14 mouse cellular contexts compared by ENCODE assay signal in the genomic region with DNA sequence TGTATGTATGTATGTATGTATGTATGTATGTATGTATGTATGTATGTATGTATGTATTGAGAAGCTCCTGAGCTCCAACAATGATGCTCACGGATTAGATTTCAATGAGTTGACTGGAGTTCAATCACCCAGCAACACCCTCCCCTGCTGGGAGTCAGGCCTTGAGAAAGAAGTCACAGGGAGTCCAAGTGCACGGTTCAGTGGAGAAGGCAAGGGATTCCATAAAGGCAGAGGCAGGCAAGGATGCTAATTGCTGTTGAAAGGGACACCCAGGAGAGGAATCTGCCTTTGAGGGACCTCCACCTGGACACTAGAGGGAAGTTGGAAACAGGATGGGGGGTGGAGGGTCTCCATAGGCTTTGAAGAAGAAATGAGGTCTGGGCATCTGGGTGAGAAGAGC.
DNase-seq lines count a peak whose midpoint lies in the region; ATAC-seq and TF ChIP-seq lines count a peak whose summit lies in the region.
"Had no signal": no experiment of that assay in that cellular context is flagged by ENCODE, and none has a peak within 500 bp of the region (broad histone marks: within the 10 kb centered on the region; RNA-seq: fewer than 3 reads in every experiment).

No protein-coding gene starts in this region.

- H3K9me3 ChIP-seq in midbrain, embryonic 11.5 days (ENCODE audit: control insufficient read depth, low read length): no peaks in the 10 kb centered on the region
- H3K9me3 ChIP-seq in midbrain, embryonic 14.5 days (ENCODE audit: control insufficient read depth, low read length): no peaks in the 10 kb centered on the region
- no peaks in the 10 kb centered on the region for H3K9me3 ChIP-seq in forebrain, embryonic 13.5 days (replicated peaks)
- H3K9me3 ChIP-seq: lung, embryonic 15.5 days had no signal

- 0 out of 2 replicates have a peak, but pooled peaks cover 3% of the 10 kb centered on the region for H3K27me3 ChIP-seq in midbrain, embryonic 11.5 days (ENCODE audit: control insufficient read depth, insufficient read depth, low read length)
- H3K27me3 ChIP-seq in midbrain, embryonic 14.5 days (ENCODE audit: control insufficient read depth, insufficient read depth, low read length): no peaks in the 10 kb centered on the region
- H3K27me3 ChIP-seq in forebrain, embryonic 13.5 days: no peaks in the 10 kb centered on the region
- no peaks in the 10 kb centered on the region for H3K27me3 ChIP-seq in heart, adult 2 months (ENCODE audit: control insufficient read depth, insufficient read depth, low read length)
- H3K27me3 ChIP-seq: lung, embryonic 15.5 days had no signal

- no peaks in the 10 kb centered on the region for H3K79me2 ChIP-seq in heart, adult 2 months (replicated peaks; ENCODE audit: control insufficient read depth, insufficient read depth, low read length)

- TF ChIP-seq CTCF in lung, adult 2 months (IDR thresholded peaks at IDR 0.05; ENCODE audit: insufficient read depth, low read length): no peak
- no peak for TF ChIP-seq CTCF in heart, adult 2 months (IDR thresholded peaks at IDR 0.05)

- WGBS in midbrain, embryonic 11.5 days: 12% methylated on average over 2 of the region's 2 CpGs
- 12% methylated on average over 2 of the region's 2 CpGs for WGBS in midbrain, embryonic 14.5 days
- WGBS in forebrain, embryonic 13.5 days: 9% methylated on average over 2 of the region's 2 CpGs
- 70% methylated on average over 2 of the region's 2 CpGs for WGBS in lung, adult 2 months
- 78% methylated on average over 2 of the region's 2 CpGs for WGBS in heart, adult 2 months

- peak; percentile 85 for DNase-seq in midbrain, embryonic 11.5 days (ENCODE audit: low spot score, missing footprints)
- no peak for DNase-seq in midbrain, embryonic 14.5 days
- peak; percentile 83 for DNase-seq in kidney, adult 9 months
- peak; percentile 29 for DNase-seq in retina, embryonic 14.5 days (ENCODE audit: low spot score)
- no peak for DNase-seq in lung, adult 2 months
- DNase-seq in heart, adult 2 months: no peak
- DNase-seq: cerebellum, adult 11-12 months; layer of hippocampus, adult 9-11 months; right cerebral cortex, postnatal 25 days; thymus, adult 2 months had no signal

- no peak for ATAC-seq in midbrain, embryonic 11.5 days (ENCODE audit: low FRiP score)
- no peak for ATAC-seq in midbrain, embryonic 14.5 days (ENCODE audit: low FRiP score, low TSS enrichment)
- ATAC-seq in forebrain, embryonic 13.5 days: no peak
- ATAC-seq: inflammation-experienced regulatory T-cells, adult 6 months had no signal

- TF ChIP-seq EP300 in heart, adult 2 months (IDR thresholded peaks at IDR 0.05; ENCODE audit: insufficient read depth, low read depth, low read length): no peak

- intact Hi-C loops in heart, adult 2 months (cut with DNase I): no loop called here

- H3K36me3 ChIP-seq in midbrain, embryonic 11.5 days (ENCODE audit: control insufficient read depth, insufficient read depth, low read length): no peaks in the 10 kb centered on the region
- H3K36me3 ChIP-seq in midbrain, embryonic 14.5 days (ENCODE audit: control insufficient read depth, insufficient read depth, low read length): no peaks in the 10 kb centered on the region
- H3K36me3 ChIP-seq in forebrain, embryonic 13.5 days (ENCODE audit: poor library complexity, severe bottlenecking): no peaks in the 10 kb centered on the region
- no peaks in the 10 kb centered on the region for H3K36me3 ChIP-seq in heart, adult 2 months (ENCODE audit: control insufficient read depth, insufficient read depth, low read length)
- H3K36me3 ChIP-seq: lung, embryonic 15.5 days had no signal

- H3K4me1 ChIP-seq in midbrain, embryonic 11.5 days (ENCODE audit: control insufficient read depth, insufficient read depth, low read length): peaks cover 17% of the 10 kb centered on the region
- H3K4me1 ChIP-seq in midbrain, embryonic 14.5 days (ENCODE audit: control insufficient read depth, insufficient read depth, low read length): peaks cover 4% of the 10 kb centered on the region; the same call in 1 of the 2 replicates
- peaks cover 24% of the 10 kb centered on the region for H3K4me1 ChIP-seq in forebrain, embryonic 13.5 days
- no peaks in the 10 kb centered on the region for H3K4me1 ChIP-seq in lung, adult 2 months (ENCODE audit: control insufficient read depth, insufficient read depth, low read length)
- H3K4me1 ChIP-seq in heart, adult 2 months (ENCODE audit: control insufficient read depth, insufficient read depth, low read length): no peaks in the 10 kb centered on the region
- H3K4me1 ChIP-seq: lung, embryonic 15.5 days had no signal

- no peak overlapping the region for H3K4me3 ChIP-seq in midbrain, embryonic 11.5 days (ENCODE audit: low read depth, low read length)
- H3K4me3 ChIP-seq in midbrain, embryonic 14.5 days (replicated peaks; ENCODE audit: low read depth, low read length): no peak overlapping the region
- no peak overlapping the region for H3K4me3 ChIP-seq in forebrain, embryonic 13.5 days
- H3K4me3 ChIP-seq in lung, adult 2 months (replicated peaks; ENCODE audit: extremely low read depth, low read depth, low read length): no peak overlapping the region
- H3K4me3 ChIP-seq in heart, adult 2 months: no peak overlapping the region
- H3K4me3 ChIP-seq: erythroblast, embryonic 14.5 days; lung, embryonic 15.5 days had no signal

- no peak overlapping the region for H3K27ac ChIP-seq in midbrain, embryonic 11.5 days (ENCODE audit: low read depth, low read length)
- no peak overlapping the region for H3K27ac ChIP-seq in midbrain, embryonic 14.5 days (replicated peaks; ENCODE audit: low read depth, low read length)
- H3K27ac ChIP-seq in forebrain, embryonic 13.5 days: peak overlapping the region; percentile 51
- H3K27ac ChIP-seq in heart, adult 2 months: no peak overlapping the region
- H3K27ac ChIP-seq: lung, embryonic 15.5 days had no signal

- no peak overlapping the region for H3K4me2 ChIP-seq in midbrain, embryonic 11.5 days
- no peak overlapping the region for H3K4me2 ChIP-seq in midbrain, embryonic 14.5 days (ENCODE audit: low read length)
- H3K4me2 ChIP-seq in forebrain, embryonic 13.5 days: no peak overlapping the region
- H3K4me2 ChIP-seq: lung, embryonic 15.5 days had no signal

- no peak for TF ChIP-seq POLR2A in lung, adult 2 months (IDR thresholded peaks at IDR 0.05; ENCODE audit: borderline replicate concordance, extremely low read depth, low read depth, low read length)
- TF ChIP-seq POLR2A in heart, adult 2 months (IDR thresholded peaks at IDR 0.05; ENCODE audit: insufficient read depth, low read depth, low read length): no peak

- no peak overlapping the region for H3K9ac ChIP-seq in midbrain, embryonic 11.5 days (ENCODE audit: low read length)
- H3K9ac ChIP-seq in midbrain, embryonic 14.5 days (replicated peaks; ENCODE audit: low read length): no peak overlapping the region
- H3K9ac ChIP-seq in forebrain, embryonic 13.5 days: no peak overlapping the region
- H3K9ac ChIP-seq in heart, adult 2 months (ENCODE audit: low read depth, low read length): no peak overlapping the region
- H3K9ac ChIP-seq: lung, embryonic 15.5 days had no signal

Comparison
In these comparisons a context has a peak if more than half of its experiments do, and no peak if none do; other contexts are left out.
1. DNase-seq: peak in midbrain, embryonic 11.5 days (single experiment), kidney, adult 9 months (single experiment) and retina, embryonic 14.5 days (single experiment); none in midbrain, embryonic 14.5 days (single experiment), lung, adult 2 months (single experiment) and heart, adult 2 months (0 of 2).